Mouse (Mus musculus): ENCODE data around the gene Gbf1.

GRCm38 (mm10) chr19:46254163-46254752 lies 101.9 kb downstream of the Gbf1 start:
- TF ChIP-seq GATA1 (IDR thresholded peaks at IDR 0.05; ENCODE audit: borderline replicate concordance, low read length), result no peak
- TF ChIP-seq FLI1 (IDR thresholded peaks at IDR 0.05; ENCODE audit: low read length), result no peak

All from megakaryocyte, embryonic 14.5 days (primary cell).